Mouse (Mus musculus) thymus, postnatal 36 days (tissue): Measurements from ENCODE around the gene Olfr601.
"Not testable (repeated sequence)": the region's sequence is repeated elsewhere in the genome, so short reads cannot be mapped to it uniquely, and the experiment has no call there.

Source experiments
- DNase-seq, 2 experiments: peaks; one replicate each; pipeline ENCODE4 v3.0.0; 2022; ENCODE audit warnings: mixed read lengths in 2 of 2

The Olfr601 gene

DNA sequence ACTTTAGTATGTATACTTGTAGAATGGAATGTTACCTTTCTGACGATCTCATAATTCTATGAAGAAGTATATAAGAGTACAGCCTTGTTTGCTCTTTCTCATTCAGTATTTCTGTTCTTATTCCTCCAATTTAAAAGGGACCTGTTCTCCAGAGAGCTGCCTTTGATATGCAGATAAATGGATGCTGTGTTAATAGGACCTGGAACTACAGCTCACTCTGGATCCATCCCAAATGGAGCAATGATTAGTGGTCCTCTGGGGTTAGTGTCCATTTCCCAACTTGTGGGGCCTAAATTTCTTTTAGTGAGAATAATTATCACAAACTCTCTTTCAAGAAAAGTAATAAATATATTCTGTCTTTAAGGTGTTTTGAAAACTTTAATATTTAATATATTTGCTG lies at the start of gene Olfr601:
TSS of gene Olfr601 (minus strand) at position 101 of the 400 bp plus-strand sequence.
- no peak for DNase-seq

DNA sequence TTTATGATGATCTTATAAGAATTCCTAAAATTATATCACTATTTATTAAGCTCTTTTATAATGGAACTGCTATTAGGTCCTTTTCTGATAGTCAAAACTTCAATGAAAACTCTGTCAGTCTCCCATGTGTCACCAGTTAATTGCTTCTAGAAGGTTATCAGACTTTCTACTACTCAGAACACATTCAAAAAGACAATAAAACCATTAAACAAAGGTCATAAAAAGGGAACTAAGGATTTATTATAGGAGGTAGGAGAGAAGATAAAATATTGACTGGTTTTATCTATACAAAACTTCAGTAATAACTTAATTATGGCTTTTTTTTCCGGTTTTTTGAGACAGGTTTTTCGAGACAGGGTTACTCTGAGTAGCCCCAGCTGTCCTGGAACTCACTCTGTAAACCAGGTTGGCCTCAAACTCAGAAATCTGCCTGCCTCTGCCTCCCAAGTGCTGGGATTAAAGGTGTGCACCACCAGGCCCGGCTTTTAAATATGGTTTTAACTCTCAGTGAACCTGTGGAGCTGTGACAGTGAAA lies 44.1 kb upstream of the Olfr601 start:
- DNase-seq = not testable (repeated sequence)

DNA sequence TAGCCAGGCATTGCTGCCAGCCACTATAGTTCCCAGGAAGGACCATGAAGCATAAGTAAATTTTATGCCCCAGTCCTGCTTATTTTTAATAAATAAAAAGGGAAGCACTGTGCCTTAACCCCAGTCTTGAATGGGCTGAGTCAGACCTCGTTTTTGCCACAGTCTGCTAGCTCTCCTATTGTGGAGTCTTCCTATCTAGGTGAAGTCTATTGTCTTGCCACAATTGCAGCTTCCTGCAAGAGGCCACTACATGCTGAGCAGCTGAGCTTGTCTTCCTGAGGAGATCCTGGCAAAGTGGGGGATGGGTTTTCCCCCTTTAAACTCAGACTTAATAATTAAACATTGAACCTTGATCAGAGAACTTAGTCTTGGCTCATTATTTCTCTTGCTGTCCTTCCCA lies 36.5 kb upstream of the Olfr601 start:
- DNase-seq = no peak

DNA sequence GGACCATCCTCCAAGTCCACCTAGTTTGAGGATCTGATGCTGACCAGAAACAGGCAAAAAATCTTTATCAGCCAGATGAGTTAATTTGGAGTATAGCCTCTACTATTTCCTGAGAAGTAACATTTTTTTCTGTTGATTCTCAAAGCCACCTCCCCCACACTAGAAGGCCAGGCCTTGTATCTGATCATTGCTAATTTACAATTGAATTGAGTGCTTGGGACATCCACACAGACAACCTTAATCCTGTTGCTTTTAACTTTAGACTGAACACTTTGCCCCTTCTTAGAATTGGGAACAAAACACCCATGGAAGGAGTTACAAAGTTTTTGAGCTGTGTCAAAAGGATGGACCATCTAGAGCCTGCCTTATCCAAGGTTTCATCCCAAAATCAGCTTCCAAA lies 35.3 kb upstream of the Olfr601 start:
- no peak for DNase-seq

DNA sequence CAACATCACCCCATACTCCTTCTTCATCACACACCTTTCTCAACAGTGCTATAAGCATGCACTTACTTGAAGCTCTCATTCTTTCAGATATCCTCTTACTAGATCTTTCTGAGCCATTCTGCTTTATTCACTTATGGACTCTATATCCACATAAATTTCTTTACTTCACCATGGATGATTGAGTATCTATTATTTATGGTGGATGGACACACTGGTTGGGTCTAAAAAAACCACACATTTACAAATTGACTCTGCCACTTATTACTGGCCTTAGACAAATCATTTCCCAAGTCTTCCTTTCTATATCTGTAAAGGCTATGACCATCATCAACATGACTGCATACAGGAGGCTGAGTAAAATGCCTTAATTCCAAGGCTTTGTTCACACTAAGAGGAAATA lies 23.6 kb upstream of the Olfr601 start, which contains the start of gene Olfr603:
TSS of gene Olfr603 (minus strand) at position 101 of the 400 bp plus-strand sequence.
- DNase-seq = no peak

DNA sequence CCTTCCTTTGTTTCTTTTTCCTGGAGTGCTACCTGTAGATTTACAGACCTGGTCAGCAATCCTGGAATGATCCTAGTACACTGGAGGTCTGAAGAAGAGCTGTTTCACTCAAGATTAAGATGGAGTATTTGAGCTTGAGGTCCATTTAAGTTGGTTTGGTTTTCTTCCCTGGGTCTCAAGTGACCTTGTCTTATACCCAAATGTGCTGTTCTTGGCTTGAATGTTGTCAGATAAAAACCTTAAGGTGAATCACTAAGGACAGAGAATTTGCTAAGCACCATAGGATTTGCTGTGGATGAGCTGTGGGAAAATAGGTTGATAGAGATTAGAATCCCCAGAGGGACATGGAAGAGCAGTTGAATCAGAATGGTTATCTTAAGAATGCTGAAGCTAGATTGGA lies 12.9 kb downstream of the Olfr601 start, which contains the start of gene Olfr600:
TSS of gene Olfr600 (minus strand) at position 101 of the 400 bp plus-strand sequence.
- no peak for DNase-seq

DNA sequence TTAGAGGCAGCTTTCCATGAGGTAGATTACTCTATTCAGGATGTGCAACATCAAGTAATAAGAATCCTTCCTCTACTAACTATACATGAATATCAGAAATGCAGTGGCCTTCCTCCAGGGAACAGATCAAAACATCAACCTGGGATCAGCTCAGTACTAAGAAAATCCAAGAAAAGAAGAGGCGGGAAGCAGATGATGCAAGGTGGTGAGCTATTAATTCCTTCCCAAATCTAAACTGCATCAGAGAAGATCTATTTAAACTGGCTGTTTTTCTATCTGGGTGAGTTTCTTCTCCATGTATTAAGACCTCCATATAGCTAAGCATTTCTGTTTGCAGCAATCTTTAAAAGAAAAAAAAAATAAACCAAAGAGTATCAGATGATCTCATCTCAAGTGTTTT lies 26.8 kb downstream of the Olfr601 start, which contains the start of gene Olfr599:
TSS of gene Olfr599 (plus strand) at position 301 of the 400 bp plus-strand sequence.
- no peak for DNase-seq

DNA sequence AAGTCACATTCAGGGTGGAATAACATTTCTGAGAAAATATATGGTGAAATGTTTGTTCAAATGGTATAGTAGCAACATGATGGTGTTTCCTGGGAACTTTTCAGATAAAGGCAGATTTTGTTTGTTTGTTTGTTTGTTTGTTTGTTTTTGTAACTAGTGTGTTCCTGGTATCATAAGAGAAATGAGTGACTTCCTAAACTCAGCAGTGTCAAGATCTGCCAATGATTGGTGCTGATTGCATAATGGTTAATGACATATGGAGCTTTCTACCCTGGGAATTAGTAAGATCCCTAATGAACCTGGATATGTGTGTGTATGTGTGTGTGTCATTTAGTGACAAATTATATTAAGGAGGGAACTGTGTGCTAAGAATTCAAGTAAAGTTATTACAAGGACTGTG lies 39.2 kb downstream of the Olfr601 start, which contains the start of gene Olfr598:
TSS of gene Olfr598 (plus strand) at position 301 of the 400 bp plus-strand sequence.
- DNase-seq = no peak

DNA sequence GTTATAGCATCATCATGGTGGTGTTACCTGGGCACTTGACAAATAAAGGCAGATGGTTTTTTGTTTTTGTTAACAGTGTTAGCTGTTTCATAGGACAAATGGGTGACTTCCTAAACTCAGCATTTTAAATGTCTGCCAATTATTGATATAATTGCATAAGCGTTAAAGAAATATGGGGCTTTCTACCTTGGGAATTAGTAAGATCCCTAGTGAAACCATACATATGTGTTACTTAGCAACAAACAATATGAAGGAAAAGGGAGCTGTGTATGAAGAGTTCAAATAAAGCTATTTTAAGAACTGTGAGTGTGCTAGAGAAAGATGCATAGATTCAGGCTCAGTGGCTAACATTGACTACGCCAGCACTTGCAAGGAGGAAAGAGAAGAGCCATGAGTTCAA lies 46.4 kb downstream of the Olfr601 start, which contains the start of gene Olfr597:
TSS of gene Olfr597 (plus strand) at position 301 of the 400 bp plus-strand sequence.
- not testable (repeated sequence) for DNase-seq
